Mouse (Mus musculus) forebrain, embryonic 16.5 days (tissue): ENCODE measurements around the gene Hoxb7. TPM values are rescaled to one million over a fixed set of nuclear protein-coding genes. Genes with fewer than 3 reads are reported as not detected.

ENCODE experiments used
- ATAC-seq: fragments of 200-750 bp; cut with Nextera tagmentation; 2 replicates; pipeline ENCODE4 v1.8.0; 2017; ENCODE audit warnings: mild to moderate bottlenecking, moderate library complexity
- H3K27ac ChIP-seq: fragments of 300-500 bp; sonication (generic); 2 replicates; pipeline ENCODE4 v1.5.1; 2014; ENCODE audit warnings: low read length, control low read depth
- H3K27me3 ChIP-seq: fragments of 300-500 bp; sonication (generic); replicated peaks from 2 replicates; pipeline ENCODE4 v1.6.1; 2014; ENCODE audit warnings: low read length; ENCODE audit not compliant: control insufficient read depth, insufficient read depth
- H3K36me3 ChIP-seq: fragments of 300-500 bp; sonication (generic); 2 replicates; pipeline ENCODE4 v1.6.1; 2014; ENCODE audit not compliant: control insufficient read depth, insufficient read depth
- H3K4me1 ChIP-seq: fragments of 300-500 bp; sonication (generic); replicated peaks from 2 replicates; pipeline ENCODE4 v1.6.1; 2014; ENCODE audit warnings: low read length; ENCODE audit not compliant: control insufficient read depth, insufficient read depth
- H3K4me2 ChIP-seq: fragments of 300-500 bp; sonication (generic); 2 replicates; pipeline ENCODE4 v1.6.1; 2014; ENCODE audit warnings: mild to moderate bottlenecking, low read length, control low read depth
- H3K4me3 ChIP-seq: fragments of 300-500 bp; sonication (generic); replicated peaks from 2 replicates; pipeline ENCODE4 v1.5.1; 2014; ENCODE audit warnings: mild to moderate bottlenecking, low read length, control low read depth
- H3K9ac ChIP-seq: fragments of 300-500 bp; sonication (generic); replicated peaks from 2 replicates; pipeline ENCODE4 v1.6.1; 2014; ENCODE audit warnings: low read depth, low read length, control low read depth
- H3K9me3 ChIP-seq: fragments of 300-500 bp; sonication (generic); 2 replicates; pipeline ENCODE4 v1.6.1; 2016; ENCODE audit warnings: low read length; ENCODE audit not compliant: control insufficient read depth
- WGBS: fragments of 180-500 bp; shearing (Covaris S2); extraction: QIAGEN DNeasy Blood & Tissue Kit; methylation state at CpG from one replicate; pipeline ENCODE4 v1.1.7; 2014; 5-methylcytosine and 5-hydroxymethylcytosine counted together
- polyA plus RNA-seq: library from polyadenylated mRNA; unstranded; fragments of >200 nt; fragmentation: Nextera tagmentation; extraction: Ambion mirVana; gene quantifications from 2 replicates; pipeline ENCODE4 v1.2.1, GENCODE M21; 2015

Hoxb7 gene
- polyA plus RNA-seq, 1 experiment from 2014 or later, result not detected

GRCm38 (mm10) chr11:96319910-96320309 is 33.5 kb downstream of the Hoxb7 start:
- no peaks in the 10 kb centered on the region for H3K36me3 ChIP-seq
- ATAC-seq, result no peak
- under 1% methylated on average over 29 of the region's 29 CpGs for WGBS
- no peaks in the 10 kb centered on the region for H3K4me1 ChIP-seq
- no peak overlapping the region for H3K27ac ChIP-seq
- H3K9ac ChIP-seq, result no peak overlapping the region
- no peak overlapping the region for H3K4me2 ChIP-seq
- peaks cover 98% of the 10 kb centered on the region for H3K27me3 ChIP-seq
- H3K9me3 ChIP-seq, result no peaks in the 10 kb centered on the region
- no peak overlapping the region for H3K4me3 ChIP-seq

- no peaks in the 10 kb centered on the region for H3K9me3 ChIP-seq
- H3K27me3 ChIP-seq, result peaks cover 98% of the 10 kb centered on the region
- H3K4me1 ChIP-seq, result no peaks in the 10 kb centered on the region
- WGBS, result 0% methylated on average over 17 of the region's 17 CpGs
- no peak overlapping the region for H3K27ac ChIP-seq
- no peaks in the 10 kb centered on the region for H3K36me3 ChIP-seq
- no peak overlapping the region for H3K9ac ChIP-seq
- ATAC-seq, result no peak
- H3K4me2 ChIP-seq, result no peak overlapping the region
- H3K4me3 ChIP-seq, result no peak overlapping the region
Observed at GRCm38 (mm10) chr11:96320688-96321087, 34.3 kb downstream of the Hoxb7 start.

GRCm38 (mm10) chr11:96321846-96322245 is 35.4 kb downstream of the Hoxb7 start:
- no peaks in the 10 kb centered on the region for H3K9me3 ChIP-seq
- no peak overlapping the region for H3K4me3 ChIP-seq
- ATAC-seq, result no peak
- peaks cover 98% of the 10 kb centered on the region for H3K27me3 ChIP-seq
- 7% methylated on average over 5 of the region's 5 CpGs for WGBS
- no peak overlapping the region for H3K9ac ChIP-seq
- no peak overlapping the region for H3K27ac ChIP-seq
- no peaks in the 10 kb centered on the region for H3K36me3 ChIP-seq
- no peaks in the 10 kb centered on the region for H3K4me1 ChIP-seq
- H3K4me2 ChIP-seq, result no peak overlapping the region

GRCm38 (mm10) chr11:96322738-96323137 is 36.3 kb downstream of the Hoxb7 start:
- H3K4me1 ChIP-seq, result no peaks in the 10 kb centered on the region
- H3K27ac ChIP-seq, result no peak overlapping the region
- 3% methylated on average over 6 of the region's 6 CpGs for WGBS
- H3K9ac ChIP-seq, result no peak overlapping the region
- no peaks in the 10 kb centered on the region for H3K36me3 ChIP-seq
- H3K4me2 ChIP-seq, result no peak overlapping the region
- H3K4me3 ChIP-seq, result no peak overlapping the region
- ATAC-seq, result no peak
- H3K27me3 ChIP-seq, result peaks cover 98% of the 10 kb centered on the region
- H3K9me3 ChIP-seq, result no peaks in the 10 kb centered on the region

GRCm38 (mm10) chr11:96323154-96323553 is 36.7 kb downstream of the Hoxb7 start, which contains the start of gene Hoxb3:
TSS of gene Hoxb3 (plus strand) at chr11:96323326.
- H3K4me1 ChIP-seq, result no peaks in the 10 kb centered on the region
- H3K9me3 ChIP-seq, result no peaks in the 10 kb centered on the region
- no peak within 1 kb of the TSS for H3K4me2 ChIP-seq
- H3K27me3 ChIP-seq, result peaks cover 98% of the 10 kb centered on the region
- 2% methylated on average over 10 of the region's 10 CpGs for WGBS
- no peaks in the 10 kb centered on the region for H3K36me3 ChIP-seq
- H3K9ac ChIP-seq, result no peak within 1 kb of the TSS
- ATAC-seq, result no peak
- no peak within 1 kb of the TSS for H3K4me3 ChIP-seq
- no peak within 1 kb of the TSS for H3K27ac ChIP-seq

GRCm38 (mm10) chr11:96324125-96324524 is 37.7 kb downstream of the Hoxb7 start:
- Histone ChIP-seq H3K4me3 (no peak overlapping the region), H3K27ac (no peak overlapping the region), H3K4me1 (no peaks in the 10 kb centered on the region), H3K9ac (no peak overlapping the region), H3K27me3 (peaks cover 96% of the 10 kb centered on the region), H3K4me2 (no peak overlapping the region), H3K36me3 (no peaks in the 10 kb centered on the region), H3K9me3 (no peaks in the 10 kb centered on the region)
- 0% methylated on average over 5 of the region's 5 CpGs for WGBS
- no peak for ATAC-seq

- no peak for ATAC-seq
- no peak overlapping the region for H3K4me3 ChIP-seq
- H3K9me3 ChIP-seq, result no peaks in the 10 kb centered on the region
- H3K4me2 ChIP-seq, result no peak overlapping the region
- H3K4me1 ChIP-seq, result no peaks in the 10 kb centered on the region
- no peak overlapping the region for H3K27ac ChIP-seq
- H3K27me3 ChIP-seq, result peaks cover 96% of the 10 kb centered on the region
- H3K36me3 ChIP-seq, result no peaks in the 10 kb centered on the region
- 3% methylated on average over 8 of the region's 8 CpGs for WGBS
- no peak overlapping the region for H3K9ac ChIP-seq
Observed at GRCm38 (mm10) chr11:96324965-96325364, 38.5 kb downstream of the Hoxb7 start.

- H3K9ac ChIP-seq, result no peak overlapping the region
- H3K4me2 ChIP-seq, result no peak overlapping the region
- 0% methylated on average over 22 of the region's 22 CpGs for WGBS
- H3K27me3 ChIP-seq, result peaks cover 97% of the 10 kb centered on the region
- H3K4me1 ChIP-seq, result no peaks in the 10 kb centered on the region
- no peaks in the 10 kb centered on the region for H3K36me3 ChIP-seq
- ATAC-seq, result no peak
- no peak overlapping the region for H3K27ac ChIP-seq
- no peak overlapping the region for H3K4me3 ChIP-seq
- no peaks in the 10 kb centered on the region for H3K9me3 ChIP-seq
Observed at GRCm38 (mm10) chr11:96325747-96326212, 39.4 kb downstream of the Hoxb7 start.

- H3K9me3 ChIP-seq, result no peaks in the 10 kb centered on the region
- H3K4me3 ChIP-seq, result no peak overlapping the region
- 0% methylated on average over 12 of the region's 12 CpGs for WGBS
- no peak for ATAC-seq
- H3K9ac ChIP-seq, result no peak overlapping the region
- no peak overlapping the region for H3K4me2 ChIP-seq
- H3K4me1 ChIP-seq, result no peaks in the 10 kb centered on the region
- H3K27ac ChIP-seq, result no peak overlapping the region
- H3K36me3 ChIP-seq, result no peaks in the 10 kb centered on the region
- peaks cover 97% of the 10 kb centered on the region for H3K27me3 ChIP-seq
Observed at GRCm38 (mm10) chr11:96326705-96327104, 40.3 kb downstream of the Hoxb7 start.

- H3K4me3 ChIP-seq, result no peak overlapping the region
- no peak overlapping the region for H3K9ac ChIP-seq
Observed at GRCm38 (mm10) chr11:96327122-96327521, 40.7 kb downstream of the Hoxb7 start.

More at GRCm38 (mm10) chr11:96327122-96327521, 40.7 kb downstream of the Hoxb7 start:
- Histone ChIP-seq H3K27ac (no peak overlapping the region), H3K36me3 (no peaks in the 10 kb centered on the region), H3K9me3 (no peaks in the 10 kb centered on the region), H3K4me2 (no peak overlapping the region), H3K4me1 (no peaks in the 10 kb centered on the region), H3K27me3 (peaks cover 97% of the 10 kb centered on the region)
- ATAC-seq, result no peak
- under 1% methylated on average over 7 of the region's 7 CpGs for WGBS
